Mouse (Mus musculus): ENCODE measurements around the gene Col4a5. TPM values are rescaled to one million over a fixed set of nuclear protein-coding genes. Genes with fewer than 3 reads are reported as not detected.

Gene Col4a5
- polyA plus RNA-seq (2015; fragmentation: Nextera tagmentation; extraction: Ambion mirVana): 7.9 and 9.9 TPM in 2 replicates

DNA sequence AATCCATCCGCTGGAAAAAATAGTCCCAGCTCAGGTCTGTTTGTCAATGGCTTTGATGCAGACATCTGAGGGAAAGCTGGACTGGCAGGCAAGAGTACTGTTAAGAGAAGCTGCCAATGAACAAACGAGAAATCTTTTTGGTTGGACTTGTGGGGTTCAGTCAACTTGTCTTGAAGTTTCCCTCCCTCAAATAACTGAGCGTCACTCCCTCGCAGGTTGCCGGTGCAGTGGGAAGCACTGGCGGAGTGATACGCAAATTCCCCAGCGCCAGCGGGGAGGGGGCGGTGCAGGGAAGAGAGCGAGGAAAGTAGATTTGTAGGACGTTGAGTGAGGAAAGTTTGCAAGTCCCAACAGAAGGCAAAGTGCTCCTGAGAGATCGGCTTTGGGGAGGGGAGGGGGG, at the start of gene Col4a5:
TSS of gene Col4a5 (plus strand) at position 276 of the 400 bp plus-strand sequence.
- peak within 1 kb of the TSS; percentile 62 for H3K4me2 ChIP-seq (ENCODE audit: low read depth, low read length)
- peak; percentile 94 for ATAC-seq
- 14% methylated on average over 13 of the region's 13 CpGs for WGBS
- no peaks in the 10 kb centered on the region for H3K36me3 ChIP-seq (ENCODE audit: control insufficient read depth, insufficient read depth, low read length)
- H3K9me3 ChIP-seq (ENCODE audit: control insufficient read depth, low read length): no peaks in the 10 kb centered on the region
- H3K27ac ChIP-seq (ENCODE audit: low read length): no peak within 1 kb of the TSS
- H3K9ac ChIP-seq (ENCODE audit: low read depth, low read length): peak within 1 kb of the TSS; percentile 49
- no peaks in the 10 kb centered on the region for H3K4me1 ChIP-seq (ENCODE audit: control insufficient read depth, insufficient read depth, low read length)
- peak within 1 kb of the TSS; percentile 50 for H3K4me3 ChIP-seq (ENCODE audit: low read length)
- H3K27me3 ChIP-seq (replicated peaks; ENCODE audit: control insufficient read depth, insufficient read depth, low read length): peaks cover 4% of the 10 kb centered on the region; the same call in 1 of the 2 replicates

DNA sequence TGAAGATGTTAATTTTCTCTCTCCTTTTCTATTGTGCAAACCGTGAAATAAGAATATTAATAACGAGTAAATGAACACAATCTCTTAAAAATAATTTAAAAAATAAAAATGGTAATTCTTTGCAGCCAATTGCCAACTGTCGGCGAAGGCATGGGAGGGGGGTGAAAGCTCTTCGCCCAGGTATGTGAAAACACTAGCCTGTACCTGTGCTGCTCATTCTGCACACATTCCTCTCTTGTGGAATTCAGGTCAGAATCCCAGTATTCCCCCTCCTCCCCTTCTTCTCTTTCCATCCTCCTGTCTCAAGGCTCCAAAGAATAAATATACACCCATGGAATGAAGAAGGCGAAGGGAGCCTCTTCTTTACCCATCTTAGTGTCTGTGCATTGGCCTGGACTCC, 38.4 kb upstream of the Col4a5 start:
- Histone ChIP-seq H3K9me3 (ENCODE audit: control insufficient read depth, low read length) (no peaks in the 10 kb centered on the region), H3K4me2 (ENCODE audit: low read depth, low read length) (no peak overlapping the region), H3K4me1 (ENCODE audit: control insufficient read depth, insufficient read depth, low read length) (no peaks in the 10 kb centered on the region), H3K9ac (ENCODE audit: low read depth, low read length) (no peak overlapping the region), H3K4me3 (ENCODE audit: low read length) (no peak overlapping the region), H3K36me3 (ENCODE audit: control insufficient read depth, insufficient read depth, low read length) (no peaks in the 10 kb centered on the region), H3K27me3 (replicated peaks; ENCODE audit: control insufficient read depth, insufficient read depth, low read length) (no peaks in the 10 kb centered on the region), H3K27ac (ENCODE audit: low read length) (no peak overlapping the region)
- 77% methylated on average over 6 of the region's 6 CpGs for WGBS
- no peak for ATAC-seq

DNA sequence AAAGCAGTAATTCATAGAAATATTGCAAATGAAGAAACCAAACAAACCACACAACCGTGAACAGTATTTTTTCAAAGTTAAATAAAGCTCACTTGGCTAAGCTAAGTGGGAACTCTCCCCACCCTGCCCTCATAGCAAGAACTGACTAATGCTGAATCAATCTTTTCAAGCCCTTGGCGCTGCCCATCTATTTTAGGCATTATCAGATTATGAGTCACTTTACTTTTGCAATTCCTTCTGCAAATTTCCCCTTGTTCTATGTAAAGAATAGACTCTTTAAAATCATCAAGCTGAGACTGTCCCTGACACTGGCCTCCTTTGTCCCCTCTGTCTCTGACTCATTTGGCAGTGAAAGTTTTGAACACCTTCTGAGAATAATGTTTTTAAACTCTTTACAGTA, 35.8 kb upstream of the Col4a5 start:
- Histone ChIP-seq H3K27ac (ENCODE audit: low read length) (no peak overlapping the region), H3K36me3 (ENCODE audit: control insufficient read depth, insufficient read depth, low read length) (no peaks in the 10 kb centered on the region), H3K4me2 (ENCODE audit: low read depth, low read length) (no peak overlapping the region), H3K4me1 (ENCODE audit: control insufficient read depth, insufficient read depth, low read length) (no peaks in the 10 kb centered on the region), H3K4me3 (ENCODE audit: low read length) (no peak overlapping the region), H3K27me3 (replicated peaks; ENCODE audit: control insufficient read depth, insufficient read depth, low read length) (no peaks in the 10 kb centered on the region), H3K9me3 (ENCODE audit: control insufficient read depth, low read length) (no peaks in the 10 kb centered on the region), H3K9ac (ENCODE audit: low read depth, low read length) (no peak overlapping the region)
- 58% methylated on average over 2 of the region's 2 CpGs for WGBS
- no peak for ATAC-seq

- Histone ChIP-seq H3K4me2 (ENCODE audit: low read depth, low read length) (no peak overlapping the region), H3K36me3 (ENCODE audit: control insufficient read depth, insufficient read depth, low read length) (no peaks in the 10 kb centered on the region), H3K9me3 (ENCODE audit: control insufficient read depth, low read length) (no peaks in the 10 kb centered on the region), H3K4me3 (ENCODE audit: low read length) (no peak overlapping the region), H3K27me3 (replicated peaks; ENCODE audit: control insufficient read depth, insufficient read depth, low read length) (no peaks in the 10 kb centered on the region), H3K27ac (ENCODE audit: low read length) (no peak overlapping the region), H3K9ac (ENCODE audit: low read depth, low read length) (no peak overlapping the region), H3K4me1 (ENCODE audit: control insufficient read depth, insufficient read depth, low read length) (no peaks in the 10 kb centered on the region)
- peak; percentile 80 for ATAC-seq
- WGBS: 66% methylated on average over 1 of the region's 1 CpGs
Observed at GRCm38 (mm10) chrX:141447936-141448335, 27.2 kb upstream of the Col4a5 start.

GRCm38 (mm10) chrX:141473470-141474302, 1.5 kb upstream of the Col4a5 start, which contains the start of gene Col4a6:
Col4a6 (minus strand) TSS chrX:141474076.
- 21% methylated on average over 16 of the region's 16 CpGs for WGBS
- H3K36me3 ChIP-seq (ENCODE audit: control insufficient read depth, insufficient read depth, low read length): no peaks in the 10 kb centered on the region
- 0 out of 2 replicates have a peak within 1 kb of the TSS, but pooled peaks have one; percentile 12 for H3K9ac ChIP-seq (ENCODE audit: low read depth, low read length)
- ATAC-seq: peak; percentile 42; the same call in 1 of the 2 replicates
- peak within 1 kb of the TSS; percentile 31 for H3K4me3 ChIP-seq (ENCODE audit: low read length)
- H3K4me2 ChIP-seq (ENCODE audit: low read depth, low read length): peak within 1 kb of the TSS; percentile 62
- H3K9me3 ChIP-seq (ENCODE audit: control insufficient read depth, low read length): no peaks in the 10 kb centered on the region
- H3K4me1 ChIP-seq (ENCODE audit: control insufficient read depth, insufficient read depth, low read length): no peaks in the 10 kb centered on the region
- H3K27me3 ChIP-seq (replicated peaks; ENCODE audit: control insufficient read depth, insufficient read depth, low read length): peaks cover 4% of the 10 kb centered on the region; the same call in 1 of the 2 replicates
- no peak within 1 kb of the TSS for H3K27ac ChIP-seq (ENCODE audit: low read length)

- Histone ChIP-seq H3K27me3 (replicated peaks; ENCODE audit: control insufficient read depth, insufficient read depth, low read length) (peaks cover 4% of the 10 kb centered on the region; the same call in 1 of the 2 replicates), H3K4me1 (ENCODE audit: control insufficient read depth, insufficient read depth, low read length) (no peaks in the 10 kb centered on the region), H3K36me3 (ENCODE audit: control insufficient read depth, insufficient read depth, low read length) (no peaks in the 10 kb centered on the region), H3K27ac (ENCODE audit: low read length) (no peak overlapping the region), H3K4me3 (ENCODE audit: low read length) (peak overlapping the region; percentile 50), H3K4me2 (ENCODE audit: low read depth, low read length) (peak overlapping the region; percentile 62), H3K9me3 (ENCODE audit: control insufficient read depth, low read length) (no peaks in the 10 kb centered on the region), H3K9ac (ENCODE audit: low read depth, low read length) (peak overlapping the region; percentile 49)
- WGBS: 23% methylated on average over 14 of the region's 14 CpGs
- peak; percentile 76 for ATAC-seq
Observed at GRCm38 (mm10) chrX:141475566-141476327, 562 bp downstream of the Col4a5 start.

DNA sequence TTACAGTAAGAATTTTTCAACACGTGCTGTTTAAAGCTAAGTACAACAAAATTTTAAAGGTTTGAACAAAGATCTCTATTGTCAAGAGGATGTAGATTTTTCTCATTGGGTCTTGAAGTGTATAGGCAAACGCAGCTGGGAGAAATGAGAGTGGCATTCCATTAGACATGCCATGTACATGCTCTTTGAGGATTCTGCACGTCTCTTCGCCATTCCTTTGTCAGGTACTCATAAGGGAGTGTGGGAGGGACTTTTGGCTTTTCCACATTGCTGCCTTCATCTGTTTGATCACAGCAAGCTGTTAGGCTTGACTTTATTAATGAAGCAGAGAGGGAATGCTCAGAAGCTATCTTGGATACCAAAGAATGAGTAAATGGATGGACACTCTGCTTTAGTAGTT, 19.4 kb downstream of the Col4a5 start:
- ATAC-seq: no peak
- Histone ChIP-seq H3K36me3 (ENCODE audit: control insufficient read depth, insufficient read depth, low read length) (no peaks in the 10 kb centered on the region), H3K4me3 (ENCODE audit: low read length) (no peak overlapping the region), H3K4me2 (ENCODE audit: low read depth, low read length) (no peak overlapping the region), H3K9ac (ENCODE audit: low read depth, low read length) (no peak overlapping the region), H3K4me1 (ENCODE audit: control insufficient read depth, insufficient read depth, low read length) (no peaks in the 10 kb centered on the region), H3K9me3 (ENCODE audit: control insufficient read depth, low read length) (no peaks in the 10 kb centered on the region), H3K27me3 (replicated peaks; ENCODE audit: control insufficient read depth, insufficient read depth, low read length) (no peaks in the 10 kb centered on the region), H3K27ac (ENCODE audit: low read length) (no peak overlapping the region)
- 72% methylated on average over 4 of the region's 4 CpGs for WGBS

- Histone ChIP-seq H3K4me3 (ENCODE audit: low read length) (no peak overlapping the region), H3K9me3 (ENCODE audit: control insufficient read depth, low read length) (no peaks in the 10 kb centered on the region)
Observed at GRCm38 (mm10) chrX:141503125-141503524, 27.9 kb downstream of the Col4a5 start.

GRCm38 (mm10) chrX:141533447-141533846, 58.3 kb downstream of the Col4a5 start:
- no peak for ATAC-seq
- H3K27ac ChIP-seq (ENCODE audit: low read length): no peak overlapping the region
- H3K4me1 ChIP-seq (ENCODE audit: control insufficient read depth, insufficient read depth, low read length): no peaks in the 10 kb centered on the region
- H3K4me3 ChIP-seq (ENCODE audit: low read length): no peak overlapping the region
- H3K27me3 ChIP-seq (replicated peaks; ENCODE audit: control insufficient read depth, insufficient read depth, low read length): no peaks in the 10 kb centered on the region; the same call in 1 of the 2 replicates
- H3K9ac ChIP-seq (ENCODE audit: low read depth, low read length): no peak overlapping the region
- H3K36me3 ChIP-seq (ENCODE audit: control insufficient read depth, insufficient read depth, low read length): no peaks in the 10 kb centered on the region
- no peak overlapping the region for H3K4me2 ChIP-seq (ENCODE audit: low read depth, low read length)
- H3K9me3 ChIP-seq (ENCODE audit: control insufficient read depth, low read length): no peaks in the 10 kb centered on the region

More at GRCm38 (mm10) chrX:141503125-141503524, 27.9 kb downstream of the Col4a5 start:
- no peak overlapping the region for H3K4me2 ChIP-seq (ENCODE audit: low read depth, low read length)
- H3K27me3 ChIP-seq (replicated peaks; ENCODE audit: control insufficient read depth, insufficient read depth, low read length): no peaks in the 10 kb centered on the region
- no peaks in the 10 kb centered on the region for H3K36me3 ChIP-seq (ENCODE audit: control insufficient read depth, insufficient read depth, low read length)
- no peak overlapping the region for H3K9ac ChIP-seq (ENCODE audit: low read depth, low read length)
- no peak for ATAC-seq
- H3K27ac ChIP-seq (ENCODE audit: low read length): no peak overlapping the region
- H3K4me1 ChIP-seq (ENCODE audit: control insufficient read depth, insufficient read depth, low read length): no peaks in the 10 kb centered on the region
- 82% methylated on average over 1 of the region's 1 CpGs for WGBS

Data from intestine, embryonic 16.5 days (tissue).